Mouse (Mus musculus) induced T-regulatory cell, adult 2 months (primary cell): ENCODE results near the gene Reep1.
A peak's percentile ranks its signal among the peaks of the same experiment; 100 is the strongest.

Experiments used
- DNase-seq: peaks from one replicate; pipeline ENCODE4 v3.0.0-alpha.2; 2012; ENCODE audit warnings: low read depth

Gene Reep1

GRCm38 (mm10) chr6:71780431-71780830 is 73.1 kb downstream of the Reep1 start:
- DNase-seq, result no peak

DNA sequence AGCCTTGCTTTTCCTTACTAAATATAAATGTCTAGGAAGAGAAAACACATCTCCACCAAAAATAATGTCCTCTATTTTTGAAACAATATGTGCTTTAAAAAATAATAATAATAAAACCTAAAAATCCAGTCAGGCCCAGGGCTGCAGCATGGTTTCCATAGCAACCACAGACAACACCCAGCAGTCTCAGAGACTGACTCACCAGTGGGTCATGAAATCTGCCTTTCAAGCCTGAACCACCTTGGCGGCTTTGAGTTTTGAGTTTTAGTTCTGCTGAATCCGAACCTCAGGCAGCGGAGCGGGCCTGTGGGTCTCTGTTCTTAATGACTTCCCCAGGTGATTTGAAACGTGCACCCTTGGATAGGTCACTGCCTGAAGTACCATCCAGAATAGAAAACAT is 75.8 kb downstream of the Reep1 start:
- no peak for DNase-seq

GRCm38 (mm10) chr6:71788348-71788747 is 81.0 kb downstream of the Reep1 start:
- no peak for DNase-seq

- no peak for DNase-seq
Observed at GRCm38 (mm10) chr6:71791771-71792170, 84.4 kb downstream of the Reep1 start.

DNA sequence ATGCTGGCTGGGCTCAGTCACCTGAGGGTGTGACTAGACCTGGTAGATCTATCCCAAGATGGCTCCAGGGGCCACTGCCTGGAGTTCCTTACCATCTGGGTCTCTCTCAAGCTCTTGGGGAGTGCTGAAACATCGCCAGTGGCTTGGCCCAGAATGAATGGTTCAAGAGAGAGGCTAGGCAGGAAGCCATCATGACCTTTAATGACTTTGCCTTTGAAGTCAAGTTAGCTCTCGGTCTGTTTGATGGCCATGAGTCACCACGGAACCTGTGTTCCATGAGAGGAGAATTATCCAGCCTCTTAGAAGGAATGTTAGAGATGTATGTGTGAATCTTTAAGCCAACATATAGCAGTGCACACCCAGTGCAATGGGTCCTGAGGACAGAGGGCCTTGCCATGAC is 92.0 kb downstream of the Reep1 start:
- DNase-seq, result no peak

DNA sequence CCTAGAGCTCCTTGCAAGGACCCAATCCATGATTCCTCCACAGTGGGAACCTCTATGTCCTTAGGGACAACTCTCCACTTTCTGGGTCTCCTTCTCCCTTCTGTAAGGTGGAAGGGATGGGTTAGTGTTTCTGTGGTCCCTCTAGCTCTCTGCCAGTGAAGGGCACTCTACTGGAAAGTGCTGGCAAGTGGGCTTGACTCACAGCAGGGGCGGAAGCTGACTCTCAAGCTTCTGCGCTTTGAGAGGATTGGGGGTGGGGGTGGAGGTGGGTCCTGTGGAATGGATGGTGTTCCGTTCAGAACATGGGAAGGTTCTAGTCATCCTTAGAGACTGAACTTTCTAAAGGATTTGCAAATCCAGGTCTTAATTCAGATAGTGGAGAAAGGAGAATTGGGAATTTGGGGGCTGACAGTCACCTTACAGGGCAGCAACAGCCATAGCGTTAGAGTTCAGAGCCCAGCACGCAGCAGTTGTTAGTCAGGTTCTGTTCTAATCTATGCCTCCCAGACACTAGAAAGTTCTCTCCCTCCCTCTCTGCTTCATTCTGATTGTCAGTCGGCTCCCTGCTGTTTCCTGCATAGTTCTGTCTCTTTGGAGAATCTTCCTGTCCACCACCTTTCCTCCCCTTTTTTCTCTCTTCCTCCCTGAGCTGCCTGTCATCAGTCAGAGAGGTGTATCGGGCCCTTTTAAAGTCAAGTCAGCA is 93.8 kb downstream of the Reep1 start:
- DNase-seq, result no peak

GRCm38 (mm10) chr6:71801714-71802094 is 94.3 kb downstream of the Reep1 start:
- no peak for DNase-seq

- no peak for DNase-seq
Observed at GRCm38 (mm10) chr6:71803609-71804008, 96.2 kb downstream of the Reep1 start.

GRCm38 (mm10) chr6:71804061-71804829 is 96.9 kb downstream of the Reep1 start:
- peak; percentile 78 for DNase-seq

DNA sequence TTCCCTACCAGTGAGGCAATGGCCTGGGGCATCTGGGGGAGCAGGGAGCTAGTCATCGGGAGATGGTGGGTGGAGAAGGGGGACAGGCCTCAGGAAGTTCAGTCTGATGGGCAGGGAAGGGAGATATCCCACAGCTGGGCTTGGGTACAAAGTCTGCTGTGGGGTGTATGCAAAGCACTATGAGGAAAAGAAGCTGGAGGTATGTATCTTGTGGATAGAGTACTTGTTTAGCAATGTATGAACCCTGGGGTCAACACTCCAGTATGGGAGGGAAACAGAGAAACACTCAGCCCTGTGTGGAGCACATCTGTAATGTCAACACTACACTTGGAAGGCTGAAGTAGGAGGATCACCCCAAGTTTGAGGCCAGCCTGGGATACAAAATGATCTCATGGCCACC is 99.4 kb downstream of the Reep1 start:
- DNase-seq, result no peak

DNA sequence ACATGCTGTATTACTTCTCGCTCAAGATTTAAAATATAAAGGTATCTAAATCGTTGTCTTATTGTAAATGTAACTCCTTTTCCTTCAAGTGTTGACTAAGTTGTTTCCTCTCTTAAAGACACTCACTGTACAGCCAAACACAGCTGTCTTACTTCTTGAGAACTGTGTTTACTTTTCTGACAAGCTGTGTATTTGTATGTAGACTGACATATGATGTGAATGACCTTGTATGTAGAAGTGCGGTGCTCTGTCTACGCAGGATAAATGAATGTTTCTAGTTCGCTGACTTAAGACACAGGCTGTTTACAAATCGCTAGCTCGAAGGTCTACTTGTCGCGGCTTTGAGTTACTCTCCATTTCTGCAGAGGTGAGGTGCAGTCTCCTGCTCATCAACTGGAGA is 102.5 kb downstream of the Reep1 start:
- DNase-seq, result no peak

DNA sequence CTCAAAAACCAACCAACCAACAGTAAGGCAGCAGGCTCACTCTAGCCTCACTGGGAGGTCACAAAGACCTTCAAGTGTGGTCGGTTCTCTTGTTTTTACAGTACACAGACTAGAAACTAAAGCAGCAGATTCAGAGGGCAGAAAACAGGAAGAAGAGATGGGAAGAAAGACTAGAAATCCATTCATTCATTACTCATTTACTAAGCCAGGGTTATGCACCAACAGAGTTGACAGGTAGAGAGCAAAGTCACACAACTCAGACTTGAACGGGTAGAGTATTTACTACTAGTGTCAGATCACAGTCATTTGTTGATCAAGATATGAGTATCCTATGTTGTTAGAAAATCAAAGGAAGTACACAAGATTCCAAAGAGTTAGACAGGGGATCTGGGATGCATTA is 105.5 kb downstream of the Reep1 start:
- no peak for DNase-seq

DNA sequence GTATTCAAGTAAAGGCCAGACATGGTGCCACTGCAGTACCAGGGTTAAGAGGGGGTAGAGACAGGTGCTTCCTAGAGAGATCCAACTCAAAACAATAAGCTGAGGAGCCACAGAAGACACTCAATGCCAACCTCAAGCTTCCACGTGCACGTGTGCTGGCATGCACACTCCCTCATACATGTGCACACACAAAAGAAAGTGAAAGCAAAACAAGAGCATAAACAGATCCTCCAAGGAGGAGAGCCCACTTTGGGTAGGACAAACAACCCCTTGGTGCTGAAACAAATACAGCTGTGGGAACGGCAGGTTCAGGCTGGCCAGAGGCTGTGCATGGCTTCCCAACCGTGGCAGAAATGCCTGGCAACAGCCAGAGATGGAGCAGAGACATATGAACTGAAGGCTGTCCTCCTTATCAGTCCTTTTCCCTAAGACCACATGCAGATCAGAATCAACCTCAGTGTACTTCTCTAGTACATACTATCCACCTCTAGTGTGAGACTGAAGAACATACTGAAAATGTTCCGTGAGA is 112.5 kb downstream of the Reep1 start:
- DNase-seq, result no peak

DNA sequence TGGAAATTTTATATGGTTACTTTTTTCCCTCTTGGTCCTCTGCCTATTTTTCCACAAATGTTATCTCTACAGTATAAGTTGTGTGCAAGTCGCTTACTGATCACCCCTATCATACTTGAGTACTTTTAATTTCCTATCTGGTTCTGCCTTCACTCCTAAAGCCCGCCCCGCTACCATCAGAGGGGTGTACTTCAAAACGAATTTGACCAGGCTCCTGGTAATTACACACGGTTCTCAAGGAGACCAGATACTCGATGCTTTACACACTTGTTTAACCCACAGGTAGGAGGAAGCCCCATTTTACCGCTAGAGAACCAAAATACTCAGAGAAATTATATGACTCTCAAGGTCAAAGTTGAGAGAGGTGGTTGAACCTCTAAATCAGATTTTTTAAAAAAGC is 115.7 kb downstream of the Reep1 start:
- DNase-seq, result no peak

GRCm38 (mm10) chr6:71823488-71823887 is 116.1 kb downstream of the Reep1 start:
- DNase-seq, result peak; percentile 94

GRCm38 (mm10) chr6:71823961-71824360 is 116.6 kb downstream of the Reep1 start:
- no peak for DNase-seq

- DNase-seq, result no peak
Observed at GRCm38 (mm10) chr6:71826869-71827268, 119.5 kb downstream of the Reep1 start, which contains the start of gene Mrpl35. Gene Mrpl35 (minus strand): TSS chr6:71826969.

GRCm38 (mm10) chr6:71829768-71830167 is 122.4 kb downstream of the Reep1 start:
- no peak for DNase-seq

DNA sequence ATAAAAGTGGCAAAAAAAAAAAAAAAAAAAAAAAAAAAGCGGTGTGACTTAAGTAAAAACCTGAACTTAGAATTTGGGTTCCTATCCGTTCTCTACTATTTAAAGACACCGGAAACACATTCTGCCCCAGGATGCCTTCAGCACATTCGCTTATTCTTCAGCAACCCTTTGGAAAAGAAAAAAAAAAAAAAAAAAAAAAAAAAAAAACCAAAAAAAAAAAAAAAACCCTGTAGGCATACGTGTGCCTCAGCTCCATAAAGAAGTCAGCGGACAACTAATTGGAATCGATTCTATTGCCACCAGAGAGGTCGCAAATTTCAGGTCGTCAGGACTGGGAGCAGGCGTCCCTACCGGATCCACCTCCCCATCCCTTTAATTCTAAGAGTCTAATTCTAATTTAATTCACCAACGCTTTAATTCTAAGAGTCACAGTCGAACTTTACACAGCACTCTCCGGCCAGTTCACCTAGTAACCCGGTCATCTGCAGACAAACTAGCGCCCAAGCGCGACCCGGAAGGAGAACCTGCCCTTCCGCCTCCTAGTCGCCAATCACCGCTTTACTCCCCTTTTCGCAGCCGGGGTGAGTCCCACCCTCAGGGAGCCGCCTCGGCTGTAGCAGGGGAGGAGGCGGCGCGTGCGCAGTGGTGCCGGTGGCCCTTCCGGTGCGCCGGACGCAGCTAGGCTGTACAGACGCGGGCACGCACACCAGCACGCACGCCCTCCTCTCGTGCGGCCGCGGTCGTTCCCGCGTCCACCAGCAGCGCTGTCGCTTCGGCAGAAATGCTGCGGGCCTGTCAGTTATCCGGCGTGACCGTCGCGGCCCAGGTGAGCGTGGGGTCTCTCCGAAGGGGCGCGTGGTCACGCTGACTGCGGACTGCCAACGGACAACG is 123.6 kb downstream of the Reep1 start, which contains the start of gene Immt:
Gene Immt (plus strand): TSS at position 642 of the 891 bp plus-strand sequence.
- DNase-seq, result peak; percentile 97

DNA sequence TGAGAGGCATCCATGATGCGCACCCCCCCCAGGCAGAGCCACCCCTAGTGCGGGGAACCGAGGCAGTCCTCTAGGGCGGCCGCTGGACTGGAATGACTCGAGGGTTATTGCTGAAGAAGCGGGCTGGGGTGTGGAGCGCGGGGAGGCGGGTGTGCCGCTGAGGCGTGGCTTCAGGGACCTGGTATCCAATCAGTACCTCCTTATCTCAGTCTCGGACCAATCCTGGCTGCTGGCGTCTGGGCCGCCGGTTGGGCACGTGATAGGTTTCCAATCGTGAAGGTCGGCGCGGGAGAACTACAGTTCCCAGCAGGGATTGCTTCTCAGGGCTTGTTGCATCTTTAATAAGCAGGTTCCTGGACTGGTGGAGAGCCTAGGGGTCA is 124.2 kb downstream of the Reep1 start:
- peak; percentile 96 for DNase-seq

- DNase-seq, result no peak
Observed at GRCm38 (mm10) chr6:71836811-71837210, 129.4 kb downstream of the Reep1 start.

DNA sequence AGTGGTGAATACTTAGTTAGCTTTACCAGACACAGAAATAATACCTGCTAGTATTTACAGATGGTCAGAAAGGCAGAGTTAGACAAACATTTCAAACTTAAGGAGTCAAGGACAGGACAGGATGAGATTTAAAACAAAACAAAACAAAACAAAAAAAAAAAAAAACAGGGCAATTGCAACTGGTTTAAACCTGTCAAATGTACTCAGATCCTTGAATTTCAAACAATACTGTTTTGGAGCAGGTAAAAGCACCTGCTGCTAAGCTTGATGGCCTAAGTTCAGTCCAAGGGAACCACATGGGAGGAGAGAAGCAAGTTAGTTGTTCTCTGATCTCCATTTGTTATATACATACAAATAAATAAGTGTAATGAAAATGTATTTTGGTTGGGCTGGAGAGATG is 132.5 kb downstream of the Reep1 start:
- no peak for DNase-seq
